Mouse (Mus musculus): Measurements from ENCODE around the gene Cnot1. TPM values are rescaled to one million over a fixed set of nuclear protein-coding genes. Genes with fewer than 3 reads are reported as not detected.

The Cnot1 gene
- total and polyA plus RNA-seq, 3 experiments: 142 to 182 (median 146) TPM

DNA sequence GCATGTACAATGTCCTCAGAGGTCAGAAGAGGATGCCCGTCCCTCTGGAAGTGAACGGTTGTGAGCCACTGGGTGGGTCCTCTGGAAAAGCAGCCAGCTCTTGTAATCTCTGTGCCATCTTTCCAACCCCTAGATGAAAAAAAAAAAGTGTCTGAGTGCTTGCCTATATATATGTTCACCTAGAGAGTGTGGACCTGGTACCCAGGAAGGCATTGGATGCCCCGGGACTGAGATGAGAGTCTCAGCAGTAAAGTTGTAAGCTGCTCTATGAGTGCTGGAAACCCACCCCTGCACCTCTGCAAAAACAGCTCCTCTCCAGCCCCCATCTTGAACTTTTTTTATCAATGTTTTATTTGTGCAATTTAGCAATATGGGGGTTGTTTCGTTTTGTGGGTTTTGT lies 1.4 kb upstream of the Cnot1 start:
- H3K36me3 ChIP-seq (replicated peaks in 1 of 2; ENCODE audit: control insufficient read depth in 1 of 2, insufficient read depth in 1 of 2, low read length in 1 of 2): peaks cover 5 to 15% of the 10 kb centered on the region in 2 experiments
- DNase-seq (ENCODE audit: extremely low read depth): no peak
- peak overlapping the region; percentile 11; the same call in 1 of the 2 replicates for H3K4me2 ChIP-seq (ENCODE audit: insufficient read depth, low read depth, poor library complexity, severe bottlenecking)
- H3K4me1 ChIP-seq (ENCODE audit: control insufficient read depth in 1 of 2, insufficient read depth in 2 of 2): peaks cover 5 to 36% of the 10 kb centered on the region in 2 experiments
- peaks cover 36% of the 10 kb centered on the region for H3K79me2 ChIP-seq (replicated peaks; ENCODE audit: control insufficient read depth, extremely low read depth, insufficient read depth, poor library complexity, severe bottlenecking)
- H3K27ac ChIP-seq (ENCODE audit: insufficient read depth, low read depth): no peak overlapping the region
- TF ChIP-seq E2F4 (IDR thresholded peaks at IDR 0.05; ENCODE audit: insufficient replicate concordance, low read depth, low read length) (no peak), MEF2A (IDR thresholded peaks at IDR 0.05; ENCODE audit: borderline replicate concordance, low read depth, low read length) (no peak), IRF4 (IDR thresholded peaks at IDR 0.05; ENCODE audit: low read depth, low read length) (no peak), USF1 (IDR thresholded peaks at IDR 0.05; ENCODE audit: low read depth, low read length) (no peak), ZKSCAN1 (IDR thresholded peaks at IDR 0.05; ENCODE audit: borderline replicate concordance, low read depth, low read length) (no peak), RCOR1 (conservative IDR thresholded peaks at IDR 0.05; ENCODE audit: low read depth, low read length) (no peak), ZNF384 (IDR thresholded peaks at IDR 0.05; ENCODE audit: low read depth, low read length) (no peak), SIN3A (IDR thresholded peaks at IDR 0.05; ENCODE audit: low read length) (no peak), TCF12 (IDR thresholded peaks at IDR 0.05; ENCODE audit: low read depth, low read length) (no peak), MAZ (IDR thresholded peaks at IDR 0.05; ENCODE audit: low read depth, low read length) (no peak), MAX (IDR thresholded peaks at IDR 0.05; ENCODE audit: low read length) (no peak), JUND (conservative IDR thresholded peaks at IDR 0.05; ENCODE audit: low read depth, low read length) (no peak), ZC3H11A (IDR thresholded peaks at IDR 0.05; ENCODE audit: low read depth, low read length) (no peak), GABPA (IDR thresholded peaks at IDR 0.05; ENCODE audit: insufficient replicate concordance, low read depth, low read length) (no peak), ELF1 (IDR thresholded peaks at IDR 0.05; ENCODE audit: low read depth, low read length) (no peak), PAX5 (IDR thresholded peaks at IDR 0.05; ENCODE audit: low read length) (no peak), USF2 (conservative IDR thresholded peaks at IDR 0.05; ENCODE audit: low read depth, low read length) (no peak)
- H3K9ac ChIP-seq (ENCODE audit: insufficient read depth, low read depth): peak overlapping the region; percentile 27; the same call in 1 of the 2 replicates
- no peak overlapping the region for H3K4me3 ChIP-seq (replicated peaks in 1 of 3; ENCODE audit: low read depth in 2 of 3, low read length in 2 of 3, poor library complexity in 1 of 3)
- in situ Hi-C loops (cut with MboI; ENCODE audit: low pct_ligation_motif_present, low pct_unique_long_range_greater_than_20kb, low sequenced_read_pairs) (no loop called here), dilution Hi-C loops (cut with MboI; ENCODE audit: extremely low pct_ligation_motif_present, extremely low pct_unique_long_range_greater_than_20kb, low sequenced_read_pairs) (no loop called here)
- H3K27me3 ChIP-seq (replicated peaks): no peaks in the 10 kb centered on the region
- no peaks in the 10 kb centered on the region for H3K9me3 ChIP-seq (replicated peaks; ENCODE audit: low read length)

GRCm38 (mm10) chr8:95807861-95808260 lies 597 bp upstream of the Cnot1 start:
- Histone ChIP-seq H3K27me3 (replicated peaks) (no peaks in the 10 kb centered on the region), H3K79me2 (replicated peaks; ENCODE audit: control insufficient read depth, extremely low read depth, insufficient read depth, poor library complexity, severe bottlenecking) (peaks cover 44% of the 10 kb centered on the region), H3K9ac (ENCODE audit: insufficient read depth, low read depth) (peak overlapping the region; percentile 94), H3K4me2 (ENCODE audit: insufficient read depth, low read depth, poor library complexity, severe bottlenecking) (peak overlapping the region; percentile 79), H3K4me1 (ENCODE audit: control insufficient read depth in 1 of 2, insufficient read depth in 2 of 2) (peaks cover 5 to 38% of the 10 kb centered on the region in 2 experiments), H3K9me3 (replicated peaks; ENCODE audit: low read length) (no peaks in the 10 kb centered on the region), H3K36me3 (replicated peaks in 1 of 2; ENCODE audit: control insufficient read depth in 1 of 2, insufficient read depth in 1 of 2, low read length in 1 of 2) (peaks cover 5 to 20% of the 10 kb centered on the region in 2 experiments), H3K4me3 (replicated peaks in 1 of 3; ENCODE audit: low read depth in 2 of 3, low read length in 2 of 3, poor library complexity in 1 of 3) (peak overlapping the region; percentile 65 to 93 (median 86)), H3K27ac (ENCODE audit: insufficient read depth, low read depth) (peak overlapping the region; percentile 81)
- in situ Hi-C loops (cut with MboI; ENCODE audit: low pct_ligation_motif_present, low pct_unique_long_range_greater_than_20kb, low sequenced_read_pairs): no loop called here
- dilution Hi-C loops (cut with MboI; ENCODE audit: extremely low pct_ligation_motif_present, extremely low pct_unique_long_range_greater_than_20kb, low sequenced_read_pairs): no loop called here
- peak; percentile 97 for DNase-seq (ENCODE audit: extremely low read depth)
- TF ChIP-seq NELFE (IDR thresholded peaks at IDR 0.05; ENCODE audit: low read depth, low read length) (peak; percentile 91), ZC3H11A (IDR thresholded peaks at IDR 0.05; ENCODE audit: low read depth, low read length) (no peak; the same call in 1 of the 2 replicates), MAX (IDR thresholded peaks at IDR 0.05; ENCODE audit: low read length) (peak; percentile 83), EP300 (IDR thresholded peaks at IDR 0.05; ENCODE audit: low read length) (no peak), ZMIZ1 (IDR thresholded peaks at IDR 0.05; ENCODE audit: low read depth, low read length) (peak; percentile 79), MAFK (IDR thresholded peaks at IDR 0.05; ENCODE audit: insufficient replicate concordance, low read length) (no peak), ETS1 (conservative IDR thresholded peaks at IDR 0.05; ENCODE audit: low read depth, low read length) (peak; percentile 30; the same call in 1 of the 2 replicates), UBTF (IDR thresholded peaks at IDR 0.05; ENCODE audit: low read depth, low read length) (no peak; the same call in 1 of the 2 replicates), USF2 (conservative IDR thresholded peaks at IDR 0.05; ENCODE audit: low read depth, low read length) (peak; percentile 70), TBP (conservative IDR thresholded peaks at IDR 0.05; ENCODE audit: low read depth, low read length) (peak; percentile 91), SMC3 (IDR thresholded peaks at IDR 0.05; ENCODE audit: low read depth, low read length) (no peak), MXI1 (IDR thresholded peaks at IDR 0.05; ENCODE audit: low read depth, low read length) (peak; percentile 85), RCOR1 (conservative IDR thresholded peaks at IDR 0.05; ENCODE audit: low read depth, low read length) (no peak), ELF1 (IDR thresholded peaks at IDR 0.05; ENCODE audit: low read depth, low read length) (peak; percentile 86), E2F4 (IDR thresholded peaks at IDR 0.05; ENCODE audit: insufficient replicate concordance, low read depth, low read length) (peak; percentile 74; the same call in 1 of the 2 replicates), POLR2AphosphoS2 (IDR thresholded peaks at IDR 0.05; ENCODE audit: low read depth, low read length) (no peak; the same call in 1 of the 2 replicates), MYC (IDR thresholded peaks at IDR 0.05; ENCODE audit: low read depth, low read length) (peak; percentile 82), MAZ (IDR thresholded peaks at IDR 0.05; ENCODE audit: low read depth, low read length) (peak; percentile 89), JUND (conservative IDR thresholded peaks at IDR 0.05; ENCODE audit: low read depth, low read length) (peak; percentile 58; the same call in 1 of the 2 replicates), NRF1 (IDR thresholded peaks at IDR 0.05; ENCODE audit: low read depth, low read length) (no peak), HCFC1 (IDR thresholded peaks at IDR 0.05; ENCODE audit: low read depth, low read length) (peak; percentile 100), CHD1 (IDR thresholded peaks at IDR 0.05; ENCODE audit: low read depth, low read length) (0 out of 2 replicates have a peak, but pooled peaks have one; percentile 30)
